Mouse (Mus musculus): ENCODE results near the gene Ctsf. TPM values are rescaled to one million over a fixed set of nuclear protein-coding genes. Genes with fewer than 3 reads are reported as not detected.
"Not testable (repeated sequence)": the region's sequence is repeated elsewhere in the genome, so short reads cannot be mapped to it uniquely, and the experiment has no call there.

Gene Ctsf
- total RNA-seq, 4 experiments from 2014 or later = 110 to 126 (median 119) TPM

DNA sequence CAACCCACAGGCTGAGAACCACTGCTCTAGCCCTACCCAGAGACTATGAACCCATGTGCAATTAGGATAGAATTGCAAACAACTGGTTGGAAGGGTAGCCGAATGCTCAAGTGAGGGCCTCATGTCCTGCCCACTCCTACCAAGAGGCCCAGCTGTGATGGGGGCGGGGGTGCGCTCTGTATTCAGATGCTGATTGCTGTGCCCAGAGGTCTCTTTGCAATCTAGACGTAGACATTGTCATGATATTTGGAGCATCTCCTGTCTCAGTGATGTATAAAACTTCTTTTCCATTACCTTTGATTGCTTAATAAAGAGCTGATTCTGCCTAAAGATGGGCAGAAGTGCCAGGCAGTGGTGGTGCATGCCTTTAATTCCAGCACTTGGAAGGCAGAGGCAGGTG lies 5.1 kb upstream of the Ctsf start:
- DNase-seq (ENCODE audit: low spot score in 2 of 2) = no peak

- DNase-seq (ENCODE audit: low spot score in 2 of 2) = no peak
These were observed 4.6 kb upstream of the Ctsf start for GRCm38 (mm10) chr19:4850281-4850680.

DNA sequence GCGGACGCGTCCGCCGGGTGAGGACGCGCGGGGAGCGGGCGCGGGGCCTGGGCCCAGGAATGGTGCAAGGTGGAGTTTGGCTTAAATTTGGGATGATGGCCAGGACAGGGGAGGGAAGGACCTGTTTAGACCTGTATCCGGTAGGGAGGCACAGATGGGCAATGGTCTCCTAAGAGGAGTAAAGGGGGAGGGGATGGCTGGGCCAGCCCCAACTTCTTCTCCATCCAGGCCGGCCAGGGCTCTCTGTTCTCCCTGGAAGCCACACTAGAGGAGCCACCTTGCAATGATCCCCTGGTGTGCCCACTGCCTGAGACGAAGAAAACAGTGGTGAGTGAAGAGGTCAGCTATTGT lies 515 bp downstream of the Ctsf start:
- no peak for DNase-seq (ENCODE audit: low spot score in 2 of 2)

GRCm38 (mm10) chr19:4855951-4856350 lies 1.0 kb downstream of the Ctsf start:
- no peak for DNase-seq (ENCODE audit: low spot score in 2 of 2)

DNA sequence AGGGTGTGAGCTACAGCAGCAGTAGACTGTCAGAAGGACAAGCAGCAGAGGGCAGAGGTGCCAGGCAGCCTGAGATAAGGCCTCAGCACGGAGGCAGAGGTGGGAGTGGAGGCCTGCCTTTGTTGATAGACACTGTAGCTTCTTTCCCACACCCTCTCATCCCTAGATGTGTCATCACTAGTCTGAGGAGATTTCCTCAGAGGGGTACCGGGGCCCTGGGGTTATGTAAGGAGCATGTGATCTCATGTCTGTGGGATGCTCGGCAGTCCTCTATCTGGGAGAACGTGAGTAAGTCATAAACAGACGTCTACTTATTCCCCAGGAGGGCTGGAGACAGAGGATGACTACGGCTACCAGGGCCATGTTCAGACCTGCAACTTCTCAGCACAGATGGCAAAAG lies 4.2 kb downstream of the Ctsf start:
- DNase-seq (ENCODE audit: low spot score in 2 of 2) = no peak

DNA sequence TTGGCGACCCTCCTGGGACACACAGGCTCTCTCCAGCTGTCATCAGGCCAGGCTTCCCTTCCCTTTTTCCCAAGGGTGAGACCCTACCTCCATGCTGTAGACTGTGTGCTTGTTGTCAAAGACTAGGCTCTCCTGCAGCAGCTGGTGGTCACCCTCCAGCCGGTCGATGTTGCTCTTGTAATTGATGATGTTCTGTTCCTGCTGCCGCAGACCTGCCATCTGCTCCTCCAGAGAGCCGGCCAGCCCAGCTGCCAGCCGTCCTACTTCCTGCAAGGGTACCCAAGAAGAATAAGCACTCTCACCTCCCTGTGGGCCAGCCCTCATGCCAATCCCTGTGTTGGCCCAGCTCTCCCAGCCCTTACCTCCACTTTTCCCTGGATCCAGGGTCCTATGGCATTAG lies 8.1 kb downstream of the Ctsf start:
- DNase-seq (ENCODE audit: low spot score in 2 of 2) = no peak

- no peak for DNase-seq (ENCODE audit: low spot score in 2 of 2)
These were observed 10.2 kb downstream of the Ctsf start for GRCm38 (mm10) chr19:4865147-4865546.

DNA sequence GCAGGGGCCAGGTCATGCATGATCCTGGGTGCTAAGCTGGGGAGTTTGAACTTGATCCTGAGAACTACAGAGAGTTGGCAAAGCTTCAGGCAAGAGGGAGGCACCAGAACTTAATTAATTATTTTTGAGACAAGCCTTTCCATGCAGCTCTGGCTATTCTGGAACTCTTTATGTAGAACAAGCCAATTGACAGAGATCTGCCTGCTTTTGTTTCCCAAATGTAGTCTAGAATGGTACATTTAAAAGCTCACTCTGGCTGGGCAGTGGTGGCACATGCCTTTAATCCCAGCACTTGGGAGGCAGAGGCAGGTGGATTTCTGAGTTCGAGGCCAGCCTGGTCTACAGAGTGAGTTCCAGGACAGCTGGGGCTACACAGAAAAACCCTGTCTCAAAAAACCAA lies 19.7 kb downstream of the Ctsf start:
- DNase-seq (ENCODE audit: low spot score in 2 of 2) = not testable (repeated sequence)

DNA sequence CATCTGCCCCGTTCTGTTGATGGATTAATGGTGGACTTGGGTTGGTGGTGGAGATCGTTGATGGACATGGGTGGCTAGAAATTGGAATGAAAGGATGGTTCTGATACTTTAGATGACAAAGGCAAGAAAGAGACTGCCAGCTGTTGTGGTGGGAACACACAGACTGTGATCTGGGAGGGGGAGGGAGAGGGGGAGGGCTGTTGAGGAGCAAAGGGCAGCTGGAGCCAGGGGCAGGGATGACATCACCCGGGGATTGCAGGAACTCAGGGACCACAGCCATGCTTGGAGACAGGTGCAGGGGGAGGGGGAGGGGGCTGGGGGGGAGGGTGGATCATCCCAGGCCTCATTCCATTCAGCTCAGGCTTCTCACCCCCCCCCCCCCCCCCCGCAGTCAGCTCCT lies 21.3 kb downstream of the Ctsf start:
- DNase-seq (ENCODE audit: low spot score in 2 of 2) = no peak

DNA sequence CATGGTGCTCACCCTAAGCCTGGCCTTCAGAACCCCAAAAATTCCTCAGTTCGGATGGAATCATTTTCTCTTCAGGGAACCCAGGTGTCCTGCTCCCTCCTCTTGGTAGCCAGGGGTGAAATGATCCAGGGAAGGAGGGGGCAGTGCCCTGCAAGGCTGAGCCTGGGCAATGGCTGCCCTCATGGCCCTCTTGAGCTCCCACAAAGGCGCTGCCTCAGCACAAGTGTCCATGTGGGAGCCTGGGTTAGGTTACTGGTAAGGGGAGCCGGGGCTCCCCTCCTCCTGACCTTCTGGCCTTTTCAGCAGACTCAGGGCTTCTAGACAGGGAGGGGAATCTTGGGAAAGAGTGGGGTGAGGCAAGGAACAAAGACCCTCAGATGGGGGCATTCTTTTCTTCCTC lies 21.8 kb downstream of the Ctsf start:
- DNase-seq (ENCODE audit: low spot score in 2 of 2) = no peak

DNA sequence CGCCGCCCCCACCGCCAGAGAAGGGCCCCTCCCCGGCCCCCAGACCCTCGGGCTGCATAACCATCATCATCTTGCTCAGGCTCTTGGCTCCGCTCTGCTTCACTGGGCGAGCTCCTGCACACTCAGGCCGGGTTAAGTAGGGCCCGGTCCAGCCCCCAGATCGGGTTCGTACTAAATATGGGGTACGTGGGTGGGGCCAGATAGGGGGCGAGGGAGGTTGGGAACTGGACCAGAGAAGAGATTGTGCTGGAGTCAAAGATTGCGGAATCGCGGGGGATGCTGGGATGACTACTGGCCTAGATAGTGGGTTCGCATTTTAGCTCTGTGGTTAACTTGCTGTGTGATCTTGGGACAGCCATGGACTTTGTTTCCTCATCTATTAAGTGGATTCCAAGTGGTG lies 22.9 kb downstream of the Ctsf start, which contains the start of gene Actn3:
Gene Actn3 (minus strand): TSS at position 125 of the 400 bp plus-strand sequence.
- DNase-seq (ENCODE audit: low spot score in 2 of 2) = no peak

- DNase-seq (ENCODE audit: low spot score in 2 of 2) = peak; percentile 94 to 95
These were observed 23.7 kb downstream of the Ctsf start, which contains the start of gene Zdhhc24 for GRCm38 (mm10) chr19:4878405-4879323. Gene Zdhhc24 (plus strand): TSS chr19:4878668.

DNA sequence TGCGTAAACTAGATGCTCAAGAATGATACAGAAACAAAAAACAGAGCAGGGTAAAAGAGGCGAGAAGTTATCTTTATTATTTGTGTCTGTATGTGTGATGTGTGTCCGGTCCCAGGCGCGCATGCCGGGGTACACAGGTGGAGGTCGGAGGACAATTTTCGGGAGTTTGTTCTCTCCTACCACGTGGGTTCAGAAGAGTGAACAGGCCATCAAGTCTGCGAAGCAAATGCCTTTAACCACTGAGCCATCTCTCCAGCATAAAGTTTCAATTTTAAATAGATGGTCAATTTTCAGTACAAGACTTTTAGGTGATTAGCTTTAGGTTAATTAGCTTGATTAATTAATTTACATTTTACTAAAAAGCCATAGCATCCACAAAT lies 24.4 kb downstream of the Ctsf start:
- no peak for DNase-seq (ENCODE audit: low spot score in 2 of 2)

GRCm38 (mm10) chr19:4883961-4884360 lies 29.0 kb downstream of the Ctsf start:
- DNase-seq (ENCODE audit: low spot score in 2 of 2) = no peak

DNA sequence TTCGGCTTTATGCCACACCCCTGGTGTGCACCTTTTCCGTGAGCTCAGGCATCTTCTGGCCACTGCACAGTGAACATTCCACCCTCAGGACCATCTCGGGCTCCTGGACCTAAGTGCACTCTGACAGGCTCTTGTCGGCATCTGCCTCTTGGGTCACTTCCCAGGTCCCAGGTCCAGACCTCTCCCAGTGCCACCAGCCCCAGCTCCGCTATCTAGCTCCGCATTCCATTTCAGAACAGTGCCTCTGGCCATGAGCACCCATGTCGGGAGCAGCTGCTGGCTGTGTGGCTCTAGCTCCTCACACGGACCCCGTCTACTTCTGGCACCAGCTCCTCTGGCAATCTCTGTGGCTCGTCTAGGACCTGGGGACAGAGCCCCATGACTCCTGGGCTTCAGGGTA lies 34.9 kb downstream of the Ctsf start:
- DNase-seq (ENCODE audit: low spot score in 2 of 2) = no peak

- no peak for DNase-seq (ENCODE audit: low spot score in 2 of 2)
These were observed 36.9 kb downstream of the Ctsf start for GRCm38 (mm10) chr19:4891798-4892197.

GRCm38 (mm10) chr19:4896780-4897520 lies 42.0 kb downstream of the Ctsf start:
- DNase-seq (ENCODE audit: low spot score in 2 of 2) = no peak

GRCm38 (mm10) chr19:4898972-4899371 lies 44.0 kb downstream of the Ctsf start:
- DNase-seq (ENCODE audit: low spot score in 2 of 2) = no peak

DNA sequence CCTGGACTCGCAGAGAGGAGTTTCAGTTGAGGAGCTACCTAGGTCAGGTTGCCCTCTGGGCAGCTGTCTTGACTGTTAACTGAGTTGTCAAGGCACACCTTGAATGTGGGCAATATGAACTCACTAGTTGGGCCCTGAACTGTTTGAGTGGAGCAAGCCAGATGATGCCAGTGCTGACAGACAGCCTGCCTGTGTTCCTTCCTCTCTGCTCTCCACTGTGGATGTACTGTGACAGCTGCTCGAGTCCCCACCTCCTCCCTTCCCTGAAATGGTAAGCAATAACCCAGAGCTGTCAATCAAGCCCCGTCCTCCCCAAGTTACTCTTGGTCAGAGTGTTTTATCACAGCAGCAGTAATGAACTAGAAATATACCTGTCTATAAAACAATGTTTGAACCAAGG lies 45.0 kb downstream of the Ctsf start:
- DNase-seq (ENCODE audit: low spot score in 2 of 2) = no peak

GRCm38 (mm10) chr19:4905979-4906794 lies 51.3 kb downstream of the Ctsf start, which contains the start of gene Bbs1:
Gene Bbs1 (minus strand): TSS chr19:4906628.
- peak; percentile 64 to 79 for DNase-seq (ENCODE audit: low spot score in 2 of 2)

GRCm38 (mm10) chr19:4908107-4908506 lies 53.2 kb downstream of the Ctsf start:
- no peak for DNase-seq (ENCODE audit: low spot score in 2 of 2)

GRCm38 (mm10) chr19:4909376-4909775 lies 54.4 kb downstream of the Ctsf start:
- DNase-seq (ENCODE audit: low spot score in 2 of 2) = no peak

All from layer of hippocampus, adult 8-10 months (tissue).